Mouse (Mus musculus) CH12.LX (cell line): ENCODE measurements around the gene Rtn3. TPM values are rescaled to one million over a fixed set of nuclear protein-coding genes. Genes with fewer than 3 reads are reported as not detected.

Experiments used
- DNase-seq: peaks from one replicate; pipeline ENCODE4 v3.0.0-alpha.2; 2013; ENCODE audit errors: extremely low read depth
- H3K27ac ChIP-seq: 2 replicates; pipeline ENCODE4 v1.5.1; 2012; ENCODE audit warnings: low read depth, mild to moderate bottlenecking, control low read depth, moderate library complexity; ENCODE audit not compliant: insufficient read depth
- H3K27me3 ChIP-seq: replicated peaks from 2 replicates; pipeline ENCODE3; 2012; ENCODE audit warnings: inconsistent platforms
- H3K36me3 ChIP-seq, 2 experiments: replicated peaks in 1 of 2; 2 replicates each; pipeline versions ENCODE3 to v1.6.1; 2012; ENCODE audit warnings: inconsistent platforms in 1 of 2, low read length in 1 of 2, mild to moderate bottlenecking in 1 of 2, mixed read lengths in 1 of 2, moderate library complexity in 1 of 2; ENCODE audit not compliant: control insufficient read depth in 1 of 2, insufficient read depth in 1 of 2
- H3K4me1 ChIP-seq, 2 experiments: 2 replicates each; pipeline ENCODE4 v1.6.1; 2012; ENCODE audit warnings: inconsistent platforms in 1 of 2, moderate library complexity in 1 of 2; ENCODE audit not compliant: insufficient read depth in 2 of 2, control insufficient read depth in 1 of 2
- H3K4me2 ChIP-seq: 2 replicates; pipeline ENCODE4 v1.6.1; 2012; ENCODE audit warnings: low read depth, mild to moderate bottlenecking, control low read depth; ENCODE audit not compliant: poor library complexity, insufficient read depth, severe bottlenecking
- H3K4me3 ChIP-seq, 3 experiments: fragments of 150-350 bp in 1 of 3; sonication (generic) in 1 of 3; replicated peaks in 1 of 3; 2 replicates each; pipeline versions ENCODE3 to v1.5.1; 2011 to 2012; ENCODE audit warnings: low read depth in 2 of 3, low read length in 2 of 3, mild to moderate bottlenecking in 2 of 3, moderate library complexity in 2 of 3, control low read depth in 1 of 3, improper control_type of control experiment in 1 of 3, inconsistent platforms in 1 of 3, mixed read lengths in 1 of 3; ENCODE audit not compliant: poor library complexity in 1 of 3
- H3K79me2 ChIP-seq: replicated peaks from 2 replicates; pipeline ENCODE4 v1.6.1; 2012; ENCODE audit warnings: mild to moderate bottlenecking, moderate library complexity; ENCODE audit not compliant: control insufficient read depth, poor library complexity, insufficient read depth, severe bottlenecking; ENCODE audit errors: extremely low read depth
- H3K9ac ChIP-seq: 2 replicates; pipeline ENCODE4 v1.6.1; 2012; ENCODE audit warnings: low read depth, mild to moderate bottlenecking, control low read depth, moderate library complexity; ENCODE audit not compliant: insufficient read depth
- H3K9me3 ChIP-seq: replicated peaks from 2 replicates; pipeline ENCODE3; 2012; ENCODE audit warnings: low read length, inconsistent platforms, mixed read lengths
- CHD1 ChIP-seq: IDR thresholded peaks from 2 replicates; pipeline ENCODE4 v1.6.1; 2012; ENCODE audit warnings: low read depth, low read length, improper control_type of control experiment, inconsistent platforms
- CHD2 ChIP-seq: IDR thresholded peaks from 2 replicates; pipeline ENCODE4 v1.6.1; 2011; ENCODE audit warnings: low read length, improper control_type of control experiment
- CTCF ChIP-seq, 2 experiments: IDR thresholded peaks in 1 of 2; conservative IDR thresholded peaks in 1 of 2; 2 replicates each; pipeline ENCODE4 v1.5.1; 2011 to 2012; ENCODE audit warnings: low read depth in 2 of 2, low read length in 2 of 2, improper control_type of control experiment in 1 of 2, inconsistent platforms in 1 of 2, mild to moderate bottlenecking in 1 of 2, moderate library complexity in 1 of 2
- E2F4 ChIP-seq: IDR thresholded peaks from 2 replicates; pipeline ENCODE4 v1.6.1; 2011; ENCODE audit warnings: low read depth, low read length, improper control_type of control experiment; ENCODE audit not compliant: insufficient replicate concordance
- ELF1 ChIP-seq: IDR thresholded peaks from 2 replicates; pipeline ENCODE4 v1.6.1; 2014; ENCODE audit warnings: low read depth, mild to moderate bottlenecking, inconsistent platforms, low read length, improper control_type of control experiment
- EP300 ChIP-seq: IDR thresholded peaks from 2 replicates; pipeline ENCODE4 v1.6.1; 2011; ENCODE audit warnings: low read length, improper control_type of control experiment
- ETS1 ChIP-seq: conservative IDR thresholded peaks from 2 replicates; pipeline ENCODE4 v1.6.1; 2012; ENCODE audit warnings: low read depth, mild to moderate bottlenecking, inconsistent platforms, low read length, improper control_type of control experiment, moderate library complexity
- HCFC1 ChIP-seq: IDR thresholded peaks from 2 replicates; pipeline ENCODE4 v1.6.1; 2012; ENCODE audit warnings: low read depth, mild to moderate bottlenecking, inconsistent platforms, low read length, improper control_type of control experiment
- JUN ChIP-seq: IDR thresholded peaks from 2 replicates; pipeline ENCODE4 v1.6.1; 2011; ENCODE audit warnings: low read depth, mild to moderate bottlenecking, low read length, improper control_type of control experiment, moderate library complexity; ENCODE audit not compliant: insufficient read depth
- JUND ChIP-seq: conservative IDR thresholded peaks from 2 replicates; pipeline ENCODE4 v1.6.1; 2011; ENCODE audit warnings: low read depth, low read length, improper control_type of control experiment
- KAT2A ChIP-seq: IDR thresholded peaks from 2 replicates; pipeline ENCODE4 v1.6.1; 2012; ENCODE audit warnings: low read length, improper control_type of control experiment, inconsistent platforms; ENCODE audit not compliant: insufficient replicate concordance
- MAFK ChIP-seq: IDR thresholded peaks from 2 replicates; pipeline ENCODE4 v1.6.1; 2011; ENCODE audit warnings: low read length, improper control_type of control experiment; ENCODE audit not compliant: insufficient replicate concordance
- MAX ChIP-seq: IDR thresholded peaks from 2 replicates; pipeline ENCODE4 v1.6.1; 2011; ENCODE audit warnings: low read length, improper control_type of control experiment
- MXI1 ChIP-seq: IDR thresholded peaks from 2 replicates; pipeline ENCODE4 v1.6.1; 2011; ENCODE audit warnings: mild to moderate bottlenecking, low read depth, low read length, improper control_type of control experiment
- MYC ChIP-seq: IDR thresholded peaks from 2 replicates; pipeline ENCODE4 v1.6.1; 2011; ENCODE audit warnings: low read depth, mild to moderate bottlenecking, improper control_type of control experiment, low read length
- NELFE ChIP-seq: IDR thresholded peaks from 2 replicates; pipeline ENCODE4 v1.6.1; 2011; ENCODE audit warnings: low read depth, low read length, improper control_type of control experiment
- NRF1 ChIP-seq: IDR thresholded peaks from 2 replicates; pipeline ENCODE4 v1.6.1; 2014; ENCODE audit warnings: low read depth, mild to moderate bottlenecking, inconsistent platforms, low read length, improper control_type of control experiment, moderate library complexity
- POLR2A ChIP-seq: IDR thresholded peaks from 2 replicates; pipeline ENCODE4 v1.6.1; 2011; ENCODE audit warnings: low read depth, mild to moderate bottlenecking, improper control_type of control experiment, low read length
- POLR2AphosphoS2 ChIP-seq: IDR thresholded peaks from 2 replicates; pipeline ENCODE4 v1.6.1; 2011; ENCODE audit warnings: low read depth, low read length, improper control_type of control experiment
- RAD21 ChIP-seq: IDR thresholded peaks from 2 replicates; pipeline ENCODE4 v1.6.1; 2011; ENCODE audit warnings: low read depth, mild to moderate bottlenecking, low read length, improper control_type of control experiment, moderate library complexity
- RCOR1 ChIP-seq: conservative IDR thresholded peaks from 2 replicates; pipeline ENCODE4 v1.6.1; 2012; ENCODE audit warnings: low read depth, mild to moderate bottlenecking, inconsistent platforms, low read length, improper control_type of control experiment
- SIN3A ChIP-seq: IDR thresholded peaks from 2 replicates; pipeline ENCODE4 v1.6.1; 2012; ENCODE audit warnings: low read length, improper control_type of control experiment, inconsistent platforms
- SMC3 ChIP-seq: IDR thresholded peaks from 2 replicates; pipeline ENCODE4 v1.6.1; 2011; ENCODE audit warnings: low read depth, low read length, improper control_type of control experiment
- TBP ChIP-seq: conservative IDR thresholded peaks from 2 replicates; pipeline ENCODE4 v1.6.1; 2011; ENCODE audit warnings: low read depth, low read length, improper control_type of control experiment
- TCF12 ChIP-seq: IDR thresholded peaks from 2 replicates; pipeline ENCODE4 v1.6.1; 2014; ENCODE audit warnings: low read depth, mild to moderate bottlenecking, inconsistent platforms, low read length, improper control_type of control experiment
- USF2 ChIP-seq: conservative IDR thresholded peaks from 2 replicates; pipeline ENCODE4 v1.6.1; 2011; ENCODE audit warnings: low read depth, low read length, improper control_type of control experiment
- ZC3H11A ChIP-seq: IDR thresholded peaks from 2 replicates; pipeline ENCODE4 v1.6.1; 2012; ENCODE audit warnings: low read depth, mild to moderate bottlenecking, inconsistent platforms, low read length, improper control_type of control experiment
- ZKSCAN1 ChIP-seq: IDR thresholded peaks from 2 replicates; pipeline ENCODE4 v1.6.1; 2012; ENCODE audit warnings: low read depth, inconsistent platforms, low read length, improper control_type of control experiment, borderline replicate concordance
- ZMIZ1 ChIP-seq: IDR thresholded peaks from 2 replicates; pipeline ENCODE4 v1.6.1; 2012; ENCODE audit warnings: low read depth, mild to moderate bottlenecking, inconsistent platforms, low read length, improper control_type of control experiment
- ZNF384 ChIP-seq: IDR thresholded peaks from 2 replicates; pipeline ENCODE4 v1.6.1; 2012; ENCODE audit warnings: low read depth, low read length, improper control_type of control experiment, inconsistent platforms
- dilution Hi-C: fragments of 300-500 bp; cut with MboI; formaldehyde crosslinking; loops from 2 replicates; pipeline ENCODE4 v1.14.3; 2020; ENCODE audit warnings: low sequenced_read_pairs; ENCODE audit not compliant: extremely low pct_unique_long_range_greater_than_20kb, extremely low pct_ligation_motif_present
- in situ Hi-C: fragments of 300-500 bp; cut with MboI; formaldehyde crosslinking; loops from 3 replicates; pipeline ENCODE4 v1.14.3; 2019; ENCODE audit warnings: low sequenced_read_pairs, low pct_ligation_motif_present, low pct_unique_long_range_greater_than_20kb, mixed read lengths
- polyA plus RNA-seq: library from polyadenylated mRNA; unstranded; fragments of >175 nt; gene quantifications from 2 replicates; pipeline ENCODE4 v1.2.1, GENCODE M21; 2012; ENCODE audit warnings: low read depth; ENCODE audit not compliant: insufficient read length
- total RNA-seq, 2 experiments: library from RNA; depleted of rRNA; stranded (reverse); fragments of 300-350 nt in 1 of 2; fragments of >200 nt in 1 of 2; gene quantifications; 2 replicates each; pipeline ENCODE4 v1.2.3; 2012 to 2014

Gene Rtn3
- total and polyA plus RNA-seq, 3 experiments, result 32.7 to 102 (median 39.1) TPM

GRCm38 (mm10) chr19:7386042-7386441 is 97.0 kb downstream of the Rtn3 start:
- H3K27me3 ChIP-seq, result no peaks in the 10 kb centered on the region
- dilution Hi-C loops (no loop called here), in situ Hi-C loops (no loop called here)
- peaks cover 8 to 15% of the 10 kb centered on the region in 2 experiments for H3K4me1 ChIP-seq
- no peak overlapping the region for H3K4me3 ChIP-seq
- peaks cover 5% of the 10 kb centered on the region; the same call in 1 of the 2 replicates for H3K79me2 ChIP-seq
- H3K4me2 ChIP-seq, result no peak overlapping the region
- TF ChIP-seq TBP, result no peak
- no peak for TF ChIP-seq RCOR1
- TF ChIP-seq SIN3A, result no peak
- TF ChIP-seq ETS1, result no peak
- no peak for TF ChIP-seq NRF1
- TF ChIP-seq MAFK, result no peak
- TF ChIP-seq, all 38 proteins: peak for 0
- no peak for DNase-seq
- no peak overlapping the region for H3K27ac ChIP-seq
- peaks cover 8% of the 10 kb centered on the region for H3K9me3 ChIP-seq
- no peak overlapping the region for H3K9ac ChIP-seq
- H3K36me3 ChIP-seq, result no peaks in the 10 kb centered on the region

GRCm38 (mm10) chr19:7382903-7383865 is 99.9 kb downstream of the Rtn3 start, which contains the start of gene Spindoc:
Gene Spindoc (minus strand): TSS chr19:7382994.
- H3K27me3 ChIP-seq, result no peaks in the 10 kb centered on the region
- peak within 1 kb of the TSS; percentile 79 for H3K9ac ChIP-seq
- H3K4me1 ChIP-seq, result peaks cover 8 to 38% of the 10 kb centered on the region in 2 experiments
- DNase-seq, result peak; percentile 89
- no peak within 1 kb of the TSS for H3K27ac ChIP-seq
- peaks cover 9% of the 10 kb centered on the region; the same call in 1 of the 2 replicates for H3K79me2 ChIP-seq
- H3K36me3 ChIP-seq, result peaks cover 3 to 4% of the 10 kb centered on the region in 2 experiments
- peak within 1 kb of the TSS; percentile 53 for H3K4me2 ChIP-seq
- in situ Hi-C loops, result no loop called here
- peaks cover 2% of the 10 kb centered on the region for H3K9me3 ChIP-seq
- dilution Hi-C loops, result no loop called here
- peak within 1 kb of the TSS; percentile 72 to 87 (median 75) for H3K4me3 ChIP-seq
- TF ChIP-seq ZNF384 (no peak), MAX (0 out of 2 replicates have a peak, but pooled peaks have one; percentile 16), JUND (no peak), TCF12 (peak; percentile 49; the same call in 1 of the 2 replicates), MAFK (no peak), JUN (no peak), CHD1 (no peak), ZC3H11A (no peak), ELF1 (no peak), ZMIZ1 (peak; percentile 38; the same call in 1 of the 2 replicates), HCFC1 (no peak), MYC (no peak), RAD21 (no peak), TBP (peak; percentile 87), USF2 (no peak; the same call in 1 of the 2 replicates), RCOR1 (no peak), SMC3 (no peak), POLR2A (peak; percentile 82), NELFE (peak; percentile 56), CTCF (conservative IDR thresholded peaks at IDR 0.05 in 1 of 2, IDR thresholded peaks at IDR 0.05 in 1 of 2; ENCODE audit: low read depth in 2 of 2, low read length in 2 of 2) (no peak), E2F4 (no peak), CHD2 (no peak), POLR2AphosphoS2 (no peak; the same call in 1 of the 2 replicates), ZKSCAN1 (no peak), SIN3A (peak; percentile 56; the same call in 1 of the 2 replicates), KAT2A (no peak), EP300 (no peak), ETS1 (no peak), MXI1 (peak; percentile 67)
